Mouse (Mus musculus) G1E (cell line): ENCODE results near the gene Bscl2. TPM values are rescaled to one million over a fixed set of nuclear protein-coding genes. Genes with fewer than 3 reads are reported as not detected.
A peak's percentile ranks its signal among the peaks of the same experiment; 100 is the strongest.
"Not testable (repeated sequence)": the region's sequence is repeated elsewhere in the genome, so short reads cannot be mapped to it uniquely, and the experiment has no call there.

Experiments used
- ATAC-seq: 2 replicates; pipeline ENCODE4 v1.8.0; 2016; ENCODE audit warnings: mild to moderate bottlenecking; ENCODE audit not compliant: insufficient number of reproducible peaks, poor library complexity, low FRiP score, severe bottlenecking; ENCODE audit errors: extremely low read depth
- DNase-seq: peaks from one replicate; pipeline ENCODE4 v3.0.0; 2012; ENCODE audit warnings: low spot score
- H3K27me3 ChIP-seq: 2 replicates; pipeline ENCODE4 v1.6.1; 2012; ENCODE audit warnings: mild to moderate bottlenecking, low read length, inconsistent platforms; ENCODE audit not compliant: insufficient read depth
- H3K36me3 ChIP-seq: replicated peaks from 2 replicates; pipeline ENCODE3; 2012; ENCODE audit warnings: mild to moderate bottlenecking, inconsistent platforms
- H3K4me1 ChIP-seq: 2 replicates; pipeline ENCODE4 v1.6.1; 2012; ENCODE audit warnings: low read depth, low read length, inconsistent platforms, mixed read lengths; ENCODE audit not compliant: insufficient read depth
- H3K4me3 ChIP-seq: 2 replicates; pipeline ENCODE4 v1.5.1; 2012; ENCODE audit warnings: low read depth, mild to moderate bottlenecking, inconsistent platforms, low read length, moderate library complexity, mixed read lengths
- H3K9me3 ChIP-seq: replicated peaks from 2 replicates; pipeline ENCODE4 v1.6.1; 2012; ENCODE audit warnings: inconsistent platforms
- CTCF ChIP-seq: IDR thresholded peaks from 2 replicates; pipeline ENCODE4 v1.5.1; 2012; ENCODE audit warnings: low read depth, low read length, inconsistent platforms, mixed read lengths
- GATA1 ChIP-seq: IDR thresholded peaks from 2 replicates; pipeline ENCODE4 v1.6.1; 2012; ENCODE audit warnings: borderline replicate concordance, low read length, inconsistent platforms, mixed read lengths
- GATA2 ChIP-seq: IDR thresholded peaks from 2 replicates; pipeline ENCODE4 v1.6.1; 2012; ENCODE audit warnings: low read depth, low read length, inconsistent platforms, borderline replicate concordance
- POLR2AphosphoS5 ChIP-seq: IDR thresholded peaks from 2 replicates; pipeline ENCODE4 v1.6.1; 2012; ENCODE audit warnings: low read depth, low read length, inconsistent platforms; ENCODE audit not compliant: insufficient replicate concordance
- TAL1 ChIP-seq: conservative IDR thresholded peaks from 2 replicates; pipeline ENCODE4 v1.6.1; 2012; ENCODE audit warnings: low read depth, low read length, inconsistent platforms, mixed read lengths
- polyA plus RNA-seq: library from polyadenylated mRNA; stranded (reverse); fragments of >175 nt; gene quantifications from 2 replicates; pipeline ENCODE4 v1.2.3, GENCODE M21; 2012
- total RNA-seq, 2 experiments: library from RNA; stranded (forward) in 1 of 2; stranded (reverse) in 1 of 2; fragments of 200-1000 nt in 1 of 2; fragments of >200 nt in 1 of 2; fragmentation: Nextera tagmentation in 1 of 2; gene quantifications; 2 replicates each; pipeline ENCODE4 v1.2.3; 2014 to 2017

Gene Bscl2
- total and polyA plus RNA-seq, 3 experiments: 5.5 to 20.5 (median 9.0) TPM

DNA sequence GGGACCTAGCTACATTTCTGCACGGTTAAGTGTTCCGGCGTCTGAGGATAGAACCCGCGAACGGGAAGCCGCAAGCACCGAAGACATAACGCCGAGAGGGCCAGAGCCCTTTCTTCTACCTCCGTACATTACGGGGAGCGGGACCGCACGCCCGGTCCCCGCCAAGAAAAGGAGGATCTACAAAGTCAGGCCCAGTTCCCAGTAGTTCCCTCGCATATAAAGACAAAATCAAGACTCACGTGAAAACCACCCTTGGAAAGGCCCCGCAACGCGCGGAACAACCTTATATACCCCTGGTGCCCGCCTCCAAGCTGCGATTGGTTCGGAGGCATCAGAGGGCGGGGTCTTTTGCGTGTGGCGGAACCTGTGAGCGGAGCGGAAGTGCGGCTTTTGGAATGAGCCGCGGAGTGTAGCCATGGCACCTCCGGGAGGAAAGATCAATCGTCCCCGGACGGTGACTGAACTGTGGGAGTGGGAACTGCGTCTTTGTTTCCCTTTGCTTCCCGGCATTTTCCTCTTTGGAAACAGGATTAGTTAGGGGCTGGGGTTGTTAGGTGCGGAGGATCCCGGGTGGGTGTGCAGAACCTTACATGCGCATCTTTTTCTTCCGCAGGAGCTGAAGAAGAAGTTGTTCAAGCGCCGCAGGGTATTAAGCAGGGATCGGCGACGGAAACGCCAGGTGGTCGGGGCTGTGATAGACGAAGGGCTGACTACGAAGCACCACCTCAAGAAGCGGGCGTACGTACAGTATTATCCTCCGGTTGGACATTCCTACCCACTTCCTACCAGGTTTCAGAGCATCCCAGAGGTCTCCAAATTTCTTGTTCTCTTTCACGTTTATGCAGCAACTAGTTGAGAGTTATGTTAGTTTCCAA, 51.5 kb downstream of the Bscl2 start, which contains the start of the genes 1810009A15Rik and Gm49416:
TSS of gene 1810009A15Rik (plus strand) at position 343 of the 875 bp plus-strand sequence.
TSS of gene Gm49416 (plus strand) at position 416 of the 875 bp plus-strand sequence.
- no peak for TF ChIP-seq GATA1
- 0 out of 2 replicates have a peak, but pooled peaks have one; percentile 64 for TF ChIP-seq POLR2AphosphoS5
- Histone ChIP-seq H3K4me3 (peak within 1 kb of the TSS; percentile 78), H3K4me1 (peaks cover 42% of the 10 kb centered on the region), H3K36me3 (peaks cover 28% of the 10 kb centered on the region), H3K9me3 (no peaks in the 10 kb centered on the region), H3K27me3 (no peaks in the 10 kb centered on the region)
- ATAC-seq (peak; percentile 84), DNase-seq (peak; percentile 82)

DNA sequence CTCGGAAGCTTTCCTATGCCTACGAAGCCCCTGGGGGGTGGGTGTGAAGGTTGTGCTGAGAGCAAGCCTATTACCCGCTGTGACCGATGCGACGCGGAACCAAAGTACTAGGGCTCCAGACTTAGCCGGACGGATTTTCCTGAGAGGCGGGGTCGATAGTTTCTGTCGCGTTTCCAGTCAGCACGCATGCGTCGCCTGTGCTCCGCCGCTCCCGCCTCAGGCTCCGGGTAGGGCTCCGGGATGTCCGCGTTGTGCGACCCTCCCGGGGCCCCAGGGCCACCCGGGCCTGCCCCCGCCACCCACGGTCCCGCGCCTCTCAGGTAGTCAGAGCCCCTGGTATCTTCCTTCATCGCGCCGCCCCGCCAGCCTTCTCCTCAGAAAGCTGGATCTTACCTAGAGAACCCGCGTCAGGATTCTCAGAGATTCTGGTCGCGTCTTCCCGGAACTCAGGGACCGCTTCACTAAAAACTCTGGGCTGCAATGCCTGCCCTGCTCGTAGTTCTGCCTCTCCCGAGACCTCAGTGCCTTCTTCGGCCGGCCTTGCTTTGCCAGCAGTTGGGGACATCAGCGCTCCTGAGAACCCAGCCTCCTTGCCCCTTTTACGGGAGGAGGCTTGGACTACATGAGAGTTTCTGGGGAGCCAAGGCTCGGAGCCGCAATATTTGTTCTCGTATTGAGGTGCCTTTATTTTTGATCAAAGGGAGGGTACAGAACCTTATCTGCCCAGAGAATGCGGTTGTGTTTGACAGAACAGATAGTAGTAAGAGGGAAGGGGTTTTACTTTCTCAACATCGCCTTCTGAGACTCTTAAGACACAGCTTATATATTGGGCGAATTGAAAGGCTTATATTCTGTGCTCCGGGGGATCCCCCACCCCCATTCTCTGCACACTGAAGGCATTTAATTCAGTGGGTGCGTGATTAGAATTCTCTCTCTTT, 55.8 kb downstream of the Bscl2 start, which contains the start of gene Ints5:
TSS of gene Ints5 (plus strand) at position 177 of the 938 bp plus-strand sequence.
- ATAC-seq: 0 out of 2 replicates have a peak, but pooled peaks have one; percentile 40
- peaks cover 5% of the 10 kb centered on the region for H3K9me3 ChIP-seq
- peaks cover 54% of the 10 kb centered on the region for H3K36me3 ChIP-seq
- TF ChIP-seq POLR2AphosphoS5 (no peak), GATA1 (no peak), CTCF (no peak), GATA2 (no peak), TAL1 (no peak)
- H3K27me3 ChIP-seq: no peaks in the 10 kb centered on the region
- peak; percentile 76 for DNase-seq
- peaks cover 63% of the 10 kb centered on the region for H3K4me1 ChIP-seq
- H3K4me3 ChIP-seq: peak within 1 kb of the TSS; percentile 82

DNA sequence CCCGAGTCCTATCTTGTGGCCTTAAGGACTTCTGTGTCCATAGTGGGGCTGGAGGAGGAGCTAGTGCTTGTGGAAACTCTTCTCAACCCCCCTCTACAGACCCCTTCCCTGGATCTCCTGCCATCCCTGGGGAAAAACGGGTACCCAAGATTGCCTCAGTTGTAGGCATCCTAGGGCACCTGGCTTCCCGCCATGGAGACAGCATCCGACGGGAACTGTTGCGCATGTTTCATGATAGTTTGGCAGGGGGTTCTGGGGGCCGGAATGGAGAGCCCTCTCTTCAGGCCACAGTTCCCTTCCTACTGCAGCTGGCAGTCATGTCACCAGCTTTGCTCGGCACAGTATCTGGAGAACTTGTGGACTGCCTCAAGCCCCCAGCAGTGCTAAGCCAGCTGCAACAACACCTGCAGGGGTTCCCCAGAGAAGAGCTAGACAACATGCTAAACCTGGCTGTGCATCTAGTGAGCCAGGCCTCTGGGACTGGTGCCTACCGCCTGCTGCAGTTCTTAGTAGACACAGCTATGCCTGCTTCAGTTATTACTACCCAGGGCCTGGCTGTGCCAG, 58.2 kb downstream of the Bscl2 start:
- Histone ChIP-seq H3K27me3 (no peaks in the 10 kb centered on the region), H3K9me3 (peaks cover 5% of the 10 kb centered on the region), H3K4me1 (peaks cover 73% of the 10 kb centered on the region), H3K36me3 (peaks cover 60% of the 10 kb centered on the region), H3K4me3 (peak overlapping the region; percentile 95; the same call in 1 of the 2 replicates)
- TF ChIP-seq CTCF (no peak), GATA1 (no peak), GATA2 (no peak), TAL1 (no peak), POLR2AphosphoS5 (no peak)
- no peak for DNase-seq
- ATAC-seq: no peak

DNA sequence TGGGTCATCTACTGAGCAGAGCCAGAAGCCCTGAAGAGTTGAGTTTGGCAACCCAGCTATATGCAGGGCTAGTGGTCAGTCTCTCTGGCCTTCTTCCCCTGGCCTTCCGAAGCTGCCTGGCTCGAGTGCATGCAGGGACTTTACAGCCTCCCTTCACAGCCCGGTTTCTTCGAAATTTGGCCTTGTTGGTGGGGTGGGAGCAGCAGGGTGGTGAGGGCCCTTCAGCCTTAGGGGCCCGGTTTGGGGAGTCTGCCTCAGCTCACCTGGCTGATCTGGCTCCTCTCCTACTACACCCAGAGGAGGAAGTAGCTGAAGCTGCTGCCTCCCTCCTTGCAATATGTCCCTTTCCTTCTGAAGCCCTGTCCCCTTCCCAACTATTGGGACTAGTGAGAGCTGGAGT, 59.0 kb downstream of the Bscl2 start:
- peaks cover 73% of the 10 kb centered on the region for H3K4me1 ChIP-seq
- H3K4me3 ChIP-seq: peak overlapping the region; percentile 95; the same call in 1 of the 2 replicates
- H3K36me3 ChIP-seq: peaks cover 60% of the 10 kb centered on the region
- H3K9me3 ChIP-seq, DNase-seq, ATAC-seq, H3K27me3 ChIP-seq: not testable (repeated sequence)

DNA sequence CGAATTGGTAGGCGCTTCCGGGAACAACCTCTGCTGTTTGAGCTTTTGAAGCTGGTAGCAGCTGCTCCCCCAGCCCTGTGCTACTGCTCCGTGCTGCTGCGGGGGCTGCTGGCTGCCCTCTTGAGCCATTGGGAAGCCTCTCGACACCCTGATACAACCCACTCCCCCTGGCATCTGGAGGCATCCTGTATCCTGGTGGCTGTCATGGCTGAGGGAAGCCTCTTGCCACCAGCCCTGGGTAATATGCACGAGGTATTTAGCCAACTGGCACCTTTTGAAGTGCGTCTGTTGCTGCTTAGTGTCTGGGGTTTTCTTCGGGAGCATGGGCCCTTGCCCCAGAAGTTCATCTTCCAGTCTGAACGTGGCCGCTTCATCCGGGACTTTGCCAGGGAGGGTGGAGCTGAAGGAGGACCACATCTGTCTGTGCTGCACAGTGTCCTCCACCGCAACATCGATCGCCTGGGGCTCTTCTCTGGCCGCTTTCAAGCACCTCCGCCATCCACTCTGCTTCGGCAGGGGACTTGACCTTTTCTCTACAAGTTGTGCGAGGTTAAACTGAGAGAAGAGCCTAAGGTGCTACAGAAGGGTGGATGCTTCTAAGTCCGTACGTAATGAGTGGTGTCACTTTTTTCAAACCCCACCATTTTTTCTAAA, 60.1 kb downstream of the Bscl2 start:
- Histone ChIP-seq H3K4me3 (peak overlapping the region; percentile 95), H3K36me3 (peaks cover 62% of the 10 kb centered on the region), H3K4me1 (peaks cover 69% of the 10 kb centered on the region)
- H3K9me3 ChIP-seq, H3K27me3 ChIP-seq, ATAC-seq, DNase-seq: not testable (repeated sequence)

DNA sequence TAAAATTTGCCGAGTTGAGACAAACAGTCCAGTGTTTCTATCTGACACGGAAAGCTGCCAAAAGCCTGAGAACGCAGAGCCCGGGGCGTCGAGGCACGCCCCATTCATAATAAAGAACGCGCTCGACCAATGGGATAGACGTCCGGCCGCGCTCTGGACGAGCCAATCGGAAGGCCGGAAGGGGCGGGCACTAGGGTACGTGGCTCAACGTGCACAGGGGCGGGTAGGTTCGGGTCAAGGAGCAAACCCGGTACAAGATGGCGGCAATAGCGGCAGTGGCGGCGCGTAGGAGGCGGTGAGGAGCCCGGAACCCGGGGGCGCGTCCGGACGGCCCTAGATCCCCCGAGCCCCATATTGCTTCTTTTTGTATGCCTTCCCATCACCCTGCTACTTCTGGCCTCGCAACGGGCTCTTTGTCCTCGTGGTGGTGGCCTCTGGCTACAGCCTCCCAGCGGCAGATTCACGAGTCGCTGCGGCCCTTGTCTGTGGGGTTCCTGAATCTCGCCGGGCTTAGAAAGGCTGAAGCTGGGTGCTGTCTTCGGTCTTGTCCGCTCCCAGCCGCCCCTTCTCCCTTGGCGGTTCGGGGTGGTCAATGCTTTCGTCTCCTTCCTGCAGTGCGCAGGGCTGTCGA, 60.7 kb downstream of the Bscl2 start, which contains the start of gene Ganab:
TSS of gene Ganab (plus strand) at position 207 of the 631 bp plus-strand sequence.
- H3K36me3 ChIP-seq: peaks cover 67% of the 10 kb centered on the region
- ATAC-seq (peak; percentile 94), DNase-seq (peak; percentile 98)
- TF ChIP-seq CTCF (no peak), GATA2 (no peak), TAL1 (no peak), GATA1 (no peak)
- H3K4me3 ChIP-seq: peak within 1 kb of the TSS; percentile 95
- peaks cover 71% of the 10 kb centered on the region for H3K4me1 ChIP-seq
- H3K27me3 ChIP-seq: no peaks in the 10 kb centered on the region
- peaks cover 5% of the 10 kb centered on the region for H3K9me3 ChIP-seq
